7 mouse cellular contexts compared by ENCODE assay signal in genomic region chr2:57122986-57123980, GRCm38 (mm10). TPM values are rescaled to one million over a fixed set of nuclear protein-coding genes. Genes with fewer than 3 reads are reported as not detected.
DNase-seq lines count a peak whose midpoint lies in the region; ATAC-seq and TF ChIP-seq lines count a peak whose summit lies in the region.

No protein-coding gene starts in this region.

- H3K36me3 ChIP-seq in forebrain, postnatal 0 days (ENCODE audit: insufficient read depth), result no peaks in the 10 kb centered on the region
- H3K36me3 ChIP-seq in hindbrain, embryonic 11.5 days (ENCODE audit: control insufficient read depth, insufficient read depth, low read length), result no peaks in the 10 kb centered on the region
- no peaks in the 10 kb centered on the region for H3K36me3 ChIP-seq in limb, embryonic 15.5 days
- H3K36me3 ChIP-seq in midbrain, embryonic 14.5 days (ENCODE audit: control insufficient read depth, insufficient read depth, low read length), result no peaks in the 10 kb centered on the region

- no peak for TF ChIP-seq CTCF in Patski (IDR thresholded peaks at IDR 0.05)
- TF ChIP-seq CTCF in forebrain, postnatal 0 days (IDR thresholded peaks at IDR 0.05; ENCODE audit: low read depth), result no peak

- CTCF ChIA-PET in Patski (lab: Charles Lee), result no interaction called here

- H3K4me3 ChIP-seq in forebrain, postnatal 0 days (ENCODE audit: low read depth, low read length), result peak overlapping the region; percentile 82
- H3K4me3 ChIP-seq in hindbrain, embryonic 11.5 days (ENCODE audit: low read depth, low read length), result peak overlapping the region; percentile 66
- H3K4me3 ChIP-seq in limb, embryonic 15.5 days, result peak overlapping the region; percentile 66
- H3K4me3 ChIP-seq in midbrain, embryonic 14.5 days (replicated peaks; ENCODE audit: low read depth, low read length), result peak overlapping the region; percentile 72

- H3K4me1 ChIP-seq in forebrain, postnatal 0 days (ENCODE audit: insufficient read depth), result no peaks in the 10 kb centered on the region; the same call in 1 of the 2 replicates
- H3K4me1 ChIP-seq in hindbrain, embryonic 11.5 days (replicated peaks; ENCODE audit: control insufficient read depth, insufficient read depth, low read length), result no peaks in the 10 kb centered on the region
- H3K4me1 ChIP-seq in limb, embryonic 15.5 days, result 0 out of 2 replicates have a peak, but pooled peaks cover 3% of the 10 kb centered on the region
- no peaks in the 10 kb centered on the region for H3K4me1 ChIP-seq in midbrain, embryonic 14.5 days (ENCODE audit: control insufficient read depth, insufficient read depth, low read length)

- POLR2A ChIA-PET in Patski (lab: Charles Lee), result interaction anchor here (1.0 to 1.4 kb wide), 2 partner anchors 12 to 114 kb away, joined by 3 to 5 read pairs; partner anchors contain the start of gene Gpd2

- in situ Hi-C loops in Patski (cut with MboI; ENCODE audit: low pct_unique_long_range_greater_than_20kb), result loop anchor here (10.0 kb wide), 1 partner anchor 112 kb away; the partner anchor contains the start of gene Gpd2

- H3K27ac ChIP-seq in forebrain, postnatal 0 days (ENCODE audit: low read depth, low read length), result 0 out of 2 replicates have a peak overlapping the region, but pooled peaks have one; percentile 35
- H3K27ac ChIP-seq in hindbrain, embryonic 11.5 days (ENCODE audit: low read depth, low read length), result peak overlapping the region; percentile 78
- H3K27ac ChIP-seq in limb, embryonic 15.5 days, result peak overlapping the region; percentile 91
- peak overlapping the region; percentile 41; the same call in 1 of the 2 replicates for H3K27ac ChIP-seq in midbrain, embryonic 14.5 days (replicated peaks; ENCODE audit: low read depth, low read length)

- peaks cover 4% of the 10 kb centered on the region for H3K27me3 ChIP-seq in Patski
- H3K27me3 ChIP-seq in forebrain, postnatal 0 days (ENCODE audit: insufficient read depth, low read length), result no peaks in the 10 kb centered on the region; the same call in 1 of the 2 replicates
- H3K27me3 ChIP-seq in hindbrain, embryonic 11.5 days (ENCODE audit: control insufficient read depth, insufficient read depth, low read length), result no peaks in the 10 kb centered on the region
- H3K27me3 ChIP-seq in limb, embryonic 15.5 days, result no peaks in the 10 kb centered on the region
- H3K27me3 ChIP-seq in midbrain, embryonic 14.5 days (ENCODE audit: control insufficient read depth, insufficient read depth, low read length), result peaks cover 56% of the 10 kb centered on the region

- DNase-seq in Patski (ENCODE audit: low read depth, low spot score), result no peak
- DNase-seq in cerebellum, adult 11-12 months, result peak; percentile 64
- no peak for DNase-seq in forebrain, postnatal 0 days
- DNase-seq in hindbrain, embryonic 11.5 days (ENCODE audit: low spot score), result peak; percentile 70
- peak; percentile 59 for DNase-seq in midbrain, embryonic 14.5 days
- DNase-seq in testis, postnatal 14 days (ENCODE audit: low spot score), result peak; percentile 45

- peak; percentile 80 for ATAC-seq in Patski
- peak; percentile 79 for ATAC-seq in forebrain, postnatal 0 days
- peak; percentile 90 for ATAC-seq in hindbrain, embryonic 11.5 days (ENCODE audit: low FRiP score)
- ATAC-seq in limb, embryonic 15.5 days (ENCODE audit: insufficient number of reproducible peaks, low FRiP score, low TSS enrichment, low read depth), result peak; percentile 76
- ATAC-seq in midbrain, embryonic 14.5 days (ENCODE audit: low FRiP score, low TSS enrichment), result peak; percentile 87

- H3K9ac ChIP-seq in forebrain, postnatal 0 days, result peak overlapping the region; percentile 63
- H3K9ac ChIP-seq in hindbrain, embryonic 11.5 days (ENCODE audit: low read depth, low read length), result peak overlapping the region; percentile 77
- peak overlapping the region; percentile 94 for H3K9ac ChIP-seq in limb, embryonic 15.5 days
- H3K9ac ChIP-seq in midbrain, embryonic 14.5 days (replicated peaks; ENCODE audit: low read length), result peak overlapping the region; percentile 69

- H3K4me2 ChIP-seq in forebrain, postnatal 0 days (ENCODE audit: low read depth), result peak overlapping the region; percentile 99
- H3K4me2 ChIP-seq in hindbrain, embryonic 11.5 days (replicated peaks; ENCODE audit: low read depth, low read length), result peak overlapping the region; percentile 72
- H3K4me2 ChIP-seq in limb, embryonic 15.5 days, result peak overlapping the region; percentile 72
- H3K4me2 ChIP-seq in midbrain, embryonic 14.5 days (ENCODE audit: low read length), result peak overlapping the region; percentile 98

- no peaks in the 10 kb centered on the region for H3K9me3 ChIP-seq in forebrain, postnatal 0 days (ENCODE audit: low read length)
- no peaks in the 10 kb centered on the region for H3K9me3 ChIP-seq in hindbrain, embryonic 11.5 days (ENCODE audit: control insufficient read depth, low read length)
- H3K9me3 ChIP-seq in limb, embryonic 15.5 days, result no peaks in the 10 kb centered on the region
- H3K9me3 ChIP-seq in midbrain, embryonic 14.5 days (ENCODE audit: control insufficient read depth, low read length), result no peaks in the 10 kb centered on the region

- 1% methylated on average over 64 of the region's 67 CpGs for WGBS in forebrain, postnatal 0 days
- under 1% methylated on average over 56 of the region's 67 CpGs for WGBS in hindbrain, embryonic 11.5 days
- WGBS in limb, embryonic 15.5 days, result under 1% methylated on average over 54 of the region's 67 CpGs
- WGBS in midbrain, embryonic 14.5 days, result under 1% methylated on average over 66 of the region's 67 CpGs

RNA-seq across cellular contexts. Expression of gene Nr4a2, which starts 0.5 kb away (rescaled TPM):
- polyA plus RNA-seq in Patski (2021), result 1.7 TPM
- total RNA-seq in forebrain, postnatal 0 days (2014; rRNA removed), result 26.4 and 30.6 TPM in 2 replicates
- 25.1 and 59.4 TPM in 2 replicates for polyA plus RNA-seq in forebrain, postnatal 0 days (2015; fragmentation: Nextera tagmentation; extraction: Ambion mirVana)
- 13.9 and 15.6 TPM in 2 replicates for polyA plus RNA-seq in hindbrain, embryonic 11.5 days (2014; fragmentation: Nextera tagmentation; extraction: Ambion mirVana)
- 6.6 and 7.3 TPM in 2 replicates for polyA plus RNA-seq in limb, embryonic 15.5 days (2015; fragmentation: Nextera tagmentation; extraction: Ambion mirVana)
- 23.8 and 30.9 TPM in 2 replicates for polyA plus RNA-seq in midbrain, embryonic 14.5 days (2014; fragmentation: Nextera tagmentation; extraction: Ambion mirVana)

Comparison
In these comparisons a context has a peak if more than half of its experiments do, and no peak if none do; other contexts are left out.
1. DNase-seq: peak in cerebellum, adult 11-12 months (single experiment), hindbrain, embryonic 11.5 days (single experiment), midbrain, embryonic 14.5 days (single experiment) and testis, postnatal 14 days (single experiment); none in Patski (single experiment) and forebrain, postnatal 0 days (single experiment).
2. H3K27ac ChIP-seq: peak in every context shown above with its lines; median percentile 91 in limb, embryonic 15.5 days; 78 in hindbrain, embryonic 11.5 days; 41 in midbrain, embryonic 14.5 days; 35 in forebrain, postnatal 0 days.
3. Peak in every context shown above with its lines, with median percentiles within 50 percentile points of each other: ATAC-seq, H3K4me2 ChIP-seq, H3K4me3 ChIP-seq and H3K9ac ChIP-seq.